Mouse (Mus musculus): Measurements from ENCODE around the gene Gstp2.

The Gstp2 gene

GRCm38 (mm10) chr19:4014802-4015201, 31.0 kb downstream of the Gstp2 start:
- in situ Hi-C loops (cut with MboI, MseI): no loop called here

DNA sequence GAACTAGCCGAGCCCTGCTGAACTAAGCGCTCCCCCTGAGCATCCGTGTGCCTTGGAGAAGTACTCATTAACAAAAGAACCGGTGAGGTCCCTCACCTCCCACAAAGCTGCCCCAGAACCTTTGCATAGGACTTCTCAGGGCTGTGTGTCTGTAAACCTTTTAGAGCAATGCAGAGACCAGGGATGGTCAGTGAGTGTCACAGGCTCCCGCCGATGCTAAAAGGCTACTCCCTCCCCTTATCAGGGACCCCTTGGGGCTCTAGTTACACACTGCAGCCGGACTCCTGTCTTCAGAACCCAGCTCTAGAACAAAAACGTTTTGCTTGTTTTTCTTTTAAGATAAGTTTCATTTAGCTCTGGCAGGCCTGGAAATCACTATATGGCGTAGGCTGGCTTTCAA, 32.8 kb downstream of the Gstp2 start:
- in situ Hi-C loops (cut with MboI, MseI): no loop called here

GRCm38 (mm10) chr19:4012432-4013022, 33.3 kb downstream of the Gstp2 start, which contains the start of gene Ndufv1:
TSS of gene Ndufv1 (minus strand) at chr19:4012806.
- in situ Hi-C loops (cut with MboI, MseI): no loop called here

DNA sequence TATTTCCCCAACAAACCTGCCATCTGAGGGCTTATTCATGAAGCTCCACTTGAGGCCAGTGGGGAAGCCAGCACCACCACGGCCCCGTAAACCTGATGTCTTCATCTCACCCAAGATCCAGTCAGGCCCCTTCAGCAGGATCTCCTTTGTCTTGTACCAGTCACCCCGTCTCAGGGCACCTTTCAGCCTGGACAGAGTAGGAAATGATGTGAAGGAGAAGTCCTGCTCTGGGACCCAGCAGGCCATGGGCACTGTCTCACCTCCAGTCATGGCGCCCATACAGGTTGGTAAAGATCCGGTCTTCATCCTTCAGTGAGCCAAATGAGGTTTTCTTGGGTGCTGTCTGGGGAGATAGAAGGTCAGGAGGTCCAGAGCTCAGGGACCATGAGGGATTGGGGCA, 34.7 kb downstream of the Gstp2 start:
- in situ Hi-C loops (cut with MboI, MseI): no loop called here

- in situ Hi-C loops (cut with MboI, MseI): no loop called here
These were observed 39.9 kb downstream of the Gstp2 start for GRCm38 (mm10) chr19:4005971-4006370.

GRCm38 (mm10) chr19:4005091-4005490, 40.7 kb downstream of the Gstp2 start:
- in situ Hi-C loops (cut with MboI, MseI): no loop called here

DNA sequence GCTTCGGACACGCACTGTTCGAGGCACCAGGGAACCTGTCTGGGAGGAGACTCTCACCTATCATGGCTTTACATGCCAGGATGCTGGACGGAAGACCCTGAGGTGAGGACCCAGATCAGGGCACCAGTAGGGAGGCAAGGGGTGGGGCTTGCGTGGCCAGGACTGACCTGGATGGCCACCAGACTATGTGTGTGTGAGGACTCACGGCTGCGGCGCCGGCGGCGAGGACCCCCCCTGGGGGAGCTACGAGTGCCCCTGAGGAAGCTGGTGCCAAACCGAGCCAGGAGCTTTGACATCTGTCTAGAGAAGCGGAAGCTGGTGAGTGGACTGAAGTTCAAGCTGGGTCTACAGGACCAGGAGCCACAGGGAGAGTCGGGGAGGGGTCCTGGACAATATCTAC, 41.5 kb downstream of the Gstp2 start:
- in situ Hi-C loops (cut with MboI, MseI): no loop called here

GRCm38 (mm10) chr19:4003641-4004040, 42.2 kb downstream of the Gstp2 start:
- in situ Hi-C loops (cut with MboI, MseI): no loop called here

DNA sequence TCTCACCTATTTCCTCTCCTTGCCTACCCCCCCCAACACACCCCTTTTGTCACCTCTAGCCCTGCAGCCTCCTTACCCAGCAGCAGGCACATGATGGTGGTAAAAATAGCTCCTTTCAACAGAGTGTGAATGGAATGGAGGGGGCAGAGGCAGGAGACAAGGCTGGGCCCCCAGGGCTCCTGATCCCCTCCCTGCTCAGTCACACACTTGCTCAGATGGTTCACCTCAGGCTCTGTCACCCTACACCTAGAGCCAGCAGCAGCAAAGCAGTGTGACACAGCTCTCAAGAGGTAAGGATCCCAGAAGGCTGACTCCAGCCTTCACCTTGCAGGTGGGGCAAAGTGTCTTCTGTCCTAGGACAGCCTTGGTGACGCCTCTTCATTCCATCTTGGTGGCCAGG, 42.7 kb downstream of the Gstp2 start, which contains the start of gene Doc2g:
TSS of gene Doc2g (plus strand) at position 202 of the 400 bp plus-strand sequence.
- in situ Hi-C loops (cut with MboI, MseI): no loop called here

GRCm38 (mm10) chr19:4001752-4002151, 44.1 kb downstream of the Gstp2 start:
- in situ Hi-C loops (cut with MboI, MseI): no loop called here

DNA sequence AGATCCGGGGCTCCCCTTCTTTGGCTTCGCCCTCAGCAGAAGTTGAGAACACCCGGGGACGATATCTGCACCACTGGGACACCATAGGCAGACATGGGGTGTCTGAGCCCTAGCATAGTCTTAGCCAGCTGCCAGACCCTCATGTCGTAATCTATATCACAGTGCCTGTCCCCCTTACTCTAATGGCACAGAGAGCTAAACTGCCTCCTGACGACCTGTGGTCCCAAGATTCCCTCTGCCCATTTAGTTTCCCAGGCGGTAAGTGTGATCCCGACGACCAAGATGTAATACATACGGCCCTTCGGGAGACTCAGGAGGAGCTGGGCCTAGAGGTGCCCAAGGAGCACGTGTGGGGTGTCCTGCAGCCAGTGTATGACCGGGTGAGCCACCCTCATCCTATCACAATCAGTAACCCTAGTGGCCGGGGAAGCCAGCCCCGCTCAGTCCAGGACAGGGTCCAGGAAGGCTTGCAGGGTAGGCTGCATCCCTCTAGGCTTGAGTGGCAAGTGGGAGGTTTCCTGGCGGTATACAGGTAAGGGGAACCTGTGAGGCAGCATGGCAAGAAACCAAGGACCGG, 44.8 kb downstream of the Gstp2 start:
- in situ Hi-C loops (cut with MboI, MseI): no loop called here

- in situ Hi-C loops (cut with MboI, MseI): no loop called here
These were observed 45.5 kb downstream of the Gstp2 start, which contains the start of the genes Nudt8 and Gm49405 for GRCm38 (mm10) chr19:4000119-4000900. TSS of gene Nudt8 (plus strand) at chr19:4000580. TSS of gene Gm49405 (plus strand) at chr19:4000626.

DNA sequence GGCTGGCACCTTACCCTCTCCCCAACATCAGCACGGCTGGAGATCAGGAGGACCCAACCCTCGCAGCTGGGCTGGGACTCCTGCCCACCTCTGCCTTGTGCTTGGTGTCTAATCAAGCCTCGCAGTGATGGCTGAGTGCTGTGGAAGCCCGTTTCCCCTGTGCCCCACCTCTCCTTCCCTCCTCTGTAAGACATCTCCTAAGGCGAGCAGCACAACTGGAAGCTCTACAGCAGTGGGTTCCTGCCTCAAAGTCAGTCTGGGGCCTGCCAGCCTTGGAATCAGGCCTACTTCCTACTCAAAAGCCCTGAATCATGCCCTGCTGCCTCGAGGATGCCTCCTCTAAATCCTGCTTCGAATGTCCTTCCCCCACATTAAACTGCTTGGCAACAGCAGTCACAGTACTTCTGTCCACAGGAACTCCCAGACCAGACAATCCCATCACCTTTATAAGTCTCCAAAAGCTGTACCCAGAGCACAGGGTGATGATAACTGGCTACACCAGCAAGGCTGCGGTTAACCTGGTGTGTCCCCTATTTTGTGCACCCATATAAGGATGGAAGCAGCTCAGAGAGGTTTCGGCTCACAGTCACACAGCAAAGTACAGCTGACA, 46.6 kb downstream of the Gstp2 start:
- in situ Hi-C loops (cut with MboI, MseI): no loop called here

DNA sequence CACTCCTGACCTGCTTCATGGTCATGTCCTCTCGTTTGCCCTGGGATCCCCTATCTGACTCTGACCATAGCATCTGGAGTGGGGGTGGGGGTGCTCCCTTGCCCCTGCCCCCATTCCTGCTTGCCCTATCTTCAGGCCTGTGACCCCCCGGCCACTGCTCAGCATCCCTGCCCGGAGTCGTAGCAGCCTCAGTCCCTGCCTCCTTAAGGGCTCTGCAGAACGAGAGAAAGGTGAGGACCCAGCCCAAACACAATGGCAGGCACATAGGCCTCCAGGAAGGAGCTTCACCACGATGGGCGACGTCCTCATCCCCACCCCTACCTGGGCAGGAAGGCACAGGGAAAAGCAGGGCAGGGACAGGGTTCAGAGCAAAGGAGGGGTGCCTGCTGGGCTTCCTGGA, 47.5 kb downstream of the Gstp2 start:
- in situ Hi-C loops (cut with MboI, MseI): no loop called here

DNA sequence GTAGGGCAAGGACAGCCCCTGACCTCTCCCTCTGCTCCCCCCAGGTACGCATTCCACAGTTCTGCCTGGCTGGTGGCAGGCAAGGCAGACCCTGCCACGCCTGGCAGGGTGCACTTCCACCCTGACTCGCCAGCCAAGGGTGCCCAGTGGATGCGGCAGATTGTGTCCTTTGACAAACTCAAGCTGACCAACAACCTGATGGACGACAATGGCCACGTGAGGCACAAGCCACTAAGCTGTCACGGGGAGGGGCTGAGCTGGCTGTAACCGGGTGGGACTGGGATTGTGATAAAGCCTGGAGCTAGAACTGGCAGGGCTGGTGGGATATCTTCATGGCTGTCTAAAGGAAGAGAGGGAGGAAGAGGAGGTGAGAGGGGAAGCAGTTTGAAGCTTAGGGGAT, 48.6 kb downstream of the Gstp2 start:
- in situ Hi-C loops (cut with MboI, MseI): no loop called here

DNA sequence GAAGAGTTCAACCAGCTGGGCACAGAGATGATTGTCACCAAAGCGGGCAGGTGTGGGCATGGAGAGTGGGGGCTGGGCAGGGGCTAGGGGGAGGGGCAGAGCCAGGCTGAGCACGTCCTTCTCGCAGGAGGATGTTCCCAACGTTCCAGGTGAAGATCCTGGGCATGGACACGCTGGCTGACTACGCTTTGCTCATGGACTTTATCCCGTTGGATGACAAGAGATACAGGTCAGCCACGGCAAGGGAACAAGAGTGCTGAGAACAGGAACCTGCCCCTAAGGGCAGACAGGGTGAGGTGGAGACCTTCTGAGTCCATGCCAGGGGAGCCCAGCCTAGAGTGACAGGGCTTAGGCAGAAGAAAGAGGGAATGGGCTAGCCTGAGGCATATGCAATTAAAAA, 49.1 kb downstream of the Gstp2 start:
- in situ Hi-C loops (cut with MboI, MseI): no loop called here

GRCm38 (mm10) chr19:3996106-3996505, 49.7 kb downstream of the Gstp2 start:
- in situ Hi-C loops (cut with MboI, MseI): no loop called here

DNA sequence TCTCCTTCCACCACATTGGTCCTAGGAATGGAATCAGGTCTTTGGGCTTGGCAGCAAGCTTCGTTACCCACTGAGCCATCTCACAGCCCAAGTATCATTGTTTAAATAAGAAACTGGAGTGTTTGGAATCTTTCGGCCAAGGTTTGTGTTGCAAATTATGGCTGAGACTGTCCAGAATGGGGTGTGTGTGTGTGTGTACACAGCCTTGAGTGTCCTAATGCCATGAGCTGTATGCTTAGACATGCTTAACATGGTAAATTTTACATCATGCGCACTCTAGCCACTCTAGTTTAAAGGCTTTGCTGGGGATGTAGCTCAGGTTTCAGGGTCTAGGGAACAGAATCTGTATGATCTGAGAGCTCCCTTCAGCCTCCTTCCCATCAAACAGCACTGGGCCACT, 50.3 kb downstream of the Gstp2 start:
- in situ Hi-C loops (cut with MboI, MseI): no loop called here

DNA sequence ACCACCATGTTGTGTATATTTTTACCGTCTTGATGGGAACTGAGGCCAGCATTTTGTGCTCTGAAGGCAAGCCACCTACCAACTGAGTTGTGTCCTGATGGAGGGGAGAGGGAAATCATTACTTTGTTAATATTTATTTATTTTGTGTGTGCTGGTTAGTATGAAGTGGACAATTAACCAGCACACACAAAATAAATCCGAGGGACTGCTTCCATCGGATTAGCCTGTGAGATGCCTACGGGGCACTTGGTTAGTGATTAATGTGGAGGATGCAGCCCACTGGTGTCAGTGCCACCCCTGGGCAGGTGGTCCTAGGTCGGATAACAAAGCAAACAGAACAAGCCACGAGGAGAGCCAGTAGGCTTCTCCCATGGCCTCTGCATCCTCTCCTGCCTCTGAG, 50.9 kb downstream of the Gstp2 start:
- in situ Hi-C loops (cut with MboI, MseI): loop anchor here in 1 of 2 experiments (5.0 kb wide), 1 partner anchor 47 kb away; no protein-coding TSS in a partner anchor

- in situ Hi-C loops (cut with MboI, MseI): loop anchor here in 1 of 2 experiments (5.0 kb wide), 1 partner anchor 50 kb away; no protein-coding TSS in a partner anchor
These were observed 53.4 kb downstream of the Gstp2 start, which contains the start of gene Tbx10 for GRCm38 (mm10) chr19:3992416-3992815. TSS of gene Tbx10 (plus strand) at chr19:3992752.

GRCm38 (mm10) chr19:3991966-3992365, 53.9 kb downstream of the Gstp2 start:
- in situ Hi-C loops (cut with MboI, MseI): loop anchor here in 1 of 2 experiments (5.0 kb wide), 1 partner anchor 50 kb away; no protein-coding TSS in a partner anchor

- in situ Hi-C loops (cut with MboI, MseI): loop anchor here in 1 of 2 experiments (5.0 kb wide), 1 partner anchor 51 kb away; no protein-coding TSS in a partner anchor
These were observed 54.3 kb downstream of the Gstp2 start for GRCm38 (mm10) chr19:3991562-3991961.

All from T-helper 17 cell (primary cell).